Mouse (Mus musculus) erythroblast, embryonic 14.5 days (primary cell): ENCODE data around the gene Mymx.

Source experiments
- GATA1 ChIP-seq: IDR thresholded peaks from 2 replicates; pipeline ENCODE4 v1.6.1; 2012; ENCODE audit warnings: low read length, inconsistent platforms, mixed read lengths
- TAL1 ChIP-seq: IDR thresholded peaks from 3 replicates; pipeline ENCODE4 v1.6.1; 2012; ENCODE audit warnings: low read length, inconsistent platforms, mixed read lengths

DNA sequence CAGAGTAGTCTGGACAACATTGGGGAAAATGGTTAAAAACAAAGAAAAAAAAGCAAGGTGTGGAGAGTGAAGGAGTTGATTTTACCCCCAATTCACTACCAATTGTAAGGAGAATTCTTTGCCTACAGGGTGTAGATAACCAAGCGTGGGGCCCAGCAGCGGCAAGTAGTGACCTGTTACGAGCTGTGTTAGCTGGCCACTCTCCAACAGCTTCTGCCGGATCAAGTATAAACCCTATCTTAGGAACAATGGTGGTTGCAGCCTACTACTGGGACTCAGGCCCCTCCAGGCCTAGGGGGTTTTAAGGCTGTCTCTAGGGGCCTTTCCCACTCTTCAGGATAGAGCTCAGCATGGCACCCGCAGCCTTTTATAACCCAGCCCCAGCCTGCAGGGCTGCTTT is 23.7 kb downstream of the Mymx start:
- TF ChIP-seq GATA1 (no peak), TAL1 (no peak)
